Mouse (Mus musculus) cerebellum, postnatal 10 days (tissue): ENCODE results near the gene Mgst3.

Experiments
- DNase-seq, 2 experiments: peaks; one replicate each; pipeline ENCODE4 v3.0.0; 2021; ENCODE audit warnings: mixed read lengths in 2 of 2

Mgst3 gene

GRCm38 (mm10) chr1:167387310-167387709, 6.3 kb downstream of the Mgst3 start:
- DNase-seq, result no peak

GRCm38 (mm10) chr1:167386466-167386865, 7.2 kb downstream of the Mgst3 start:
- DNase-seq, result no peak

GRCm38 (mm10) chr1:167385636-167386035, 8.0 kb downstream of the Mgst3 start:
- no peak for DNase-seq

- DNase-seq, result no peak
Measured at GRCm38 (mm10) chr1:167385211-167385610, 8.4 kb downstream of the Mgst3 start.

- no peak for DNase-seq
Measured at GRCm38 (mm10) chr1:167384156-167384555, 9.5 kb downstream of the Mgst3 start.

- DNase-seq, result no peak
Measured at GRCm38 (mm10) chr1:167383178-167383577, 10.5 kb downstream of the Mgst3 start.

GRCm38 (mm10) chr1:167382763-167383162, 10.9 kb downstream of the Mgst3 start:
- no peak for DNase-seq

GRCm38 (mm10) chr1:167382316-167382715, 11.3 kb downstream of the Mgst3 start:
- no peak for DNase-seq

- no peak for DNase-seq
Measured at GRCm38 (mm10) chr1:167381050-167382015, 12.3 kb downstream of the Mgst3 start.

- DNase-seq, result no peak
Measured at GRCm38 (mm10) chr1:167380223-167380622, 13.4 kb downstream of the Mgst3 start.

GRCm38 (mm10) chr1:167379751-167380150, 13.9 kb downstream of the Mgst3 start:
- DNase-seq, result no peak

GRCm38 (mm10) chr1:167378019-167378418, 15.6 kb downstream of the Mgst3 start:
- DNase-seq, result peak in 1 of 2 experiments; percentile 12

GRCm38 (mm10) chr1:167374942-167375341, 18.7 kb downstream of the Mgst3 start:
- no peak for DNase-seq

- peak in 1 of 2 experiments; percentile 25 for DNase-seq
Measured at GRCm38 (mm10) chr1:167374003-167374784, 19.4 kb downstream of the Mgst3 start.

GRCm38 (mm10) chr1:167372739-167373138, 20.9 kb downstream of the Mgst3 start:
- no peak for DNase-seq

GRCm38 (mm10) chr1:167369905-167370304, 23.7 kb downstream of the Mgst3 start:
- peak; percentile 91 to 93 for DNase-seq

GRCm38 (mm10) chr1:167368513-167368912, 25.1 kb downstream of the Mgst3 start:
- DNase-seq, result no peak

- DNase-seq, result no peak
Measured at GRCm38 (mm10) chr1:167368018-167368417, 25.6 kb downstream of the Mgst3 start.

- DNase-seq, result no peak
Measured at GRCm38 (mm10) chr1:167366621-167367020, 27.0 kb downstream of the Mgst3 start.

GRCm38 (mm10) chr1:167365808-167366207, 27.8 kb downstream of the Mgst3 start:
- no peak for DNase-seq

- no peak for DNase-seq
Measured at GRCm38 (mm10) chr1:167363322-167363721, 30.3 kb downstream of the Mgst3 start.

GRCm38 (mm10) chr1:167362819-167363218, 30.8 kb downstream of the Mgst3 start:
- no peak for DNase-seq

GRCm38 (mm10) chr1:167360268-167360667, 33.4 kb downstream of the Mgst3 start:
- no peak for DNase-seq

- no peak for DNase-seq
Measured at GRCm38 (mm10) chr1:167358731-167359130, 34.9 kb downstream of the Mgst3 start.
